Mouse (Mus musculus) brain, embryonic 18.5 days (tissue): ENCODE measurements around the gene Atp5g2.
A peak's percentile ranks its signal among the peaks of the same experiment; 100 is the strongest.

ENCODE experiments used
- DNase-seq: peaks from one replicate; pipeline ENCODE4 v3.0.0-alpha.2; 2012; ENCODE audit warnings: low read depth, low spot score

The Atp5g2 gene

DNA sequence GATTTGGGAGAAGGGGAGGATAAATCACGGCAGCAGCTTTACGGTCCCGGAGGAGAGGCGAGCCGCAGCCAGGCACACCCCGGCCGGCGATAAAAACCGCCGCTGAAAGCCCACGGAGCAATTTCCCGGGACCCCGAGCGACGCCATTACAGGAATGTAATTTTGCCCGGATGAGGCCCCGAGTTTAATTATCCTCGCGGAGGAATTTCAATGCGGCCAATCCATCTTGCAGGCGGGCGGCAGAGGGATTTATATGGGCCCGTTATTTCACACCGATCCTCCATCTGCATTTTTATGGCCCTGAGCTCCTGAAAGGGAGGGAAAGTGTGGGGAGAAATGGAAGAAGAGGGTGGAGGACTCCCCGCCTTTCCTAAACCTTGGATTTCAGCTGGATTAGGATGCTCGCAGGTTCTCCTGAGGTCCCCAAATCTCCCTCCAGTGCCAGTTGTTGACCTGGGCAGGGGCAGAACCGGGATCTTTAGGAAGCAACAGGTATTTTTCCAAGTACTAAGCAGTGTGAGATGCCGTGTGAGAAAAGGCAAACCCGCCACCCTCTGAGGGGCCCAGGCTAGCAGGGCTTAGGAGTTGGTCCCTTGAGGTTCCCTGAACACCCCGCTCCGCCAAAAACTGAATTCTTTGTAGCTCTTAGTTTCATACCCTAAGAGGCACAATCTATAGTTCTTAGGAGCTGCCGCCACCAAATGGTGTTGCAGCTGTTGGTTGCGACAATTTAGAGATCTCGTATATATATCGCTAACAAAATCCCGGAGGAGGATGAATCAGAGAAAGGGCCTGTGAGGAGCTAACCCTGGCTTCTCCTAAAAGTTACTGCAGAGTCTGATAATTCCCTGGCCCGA lies at the start of gene Atp5g2:
TSS of gene Atp5g2 (minus strand) at position 138 of the 857 bp plus-strand sequence.
- no peak for DNase-seq

GRCm38 (mm10) chr15:102721016-102721898 lies 49.1 kb upstream of the Atp5g2 start:
- DNase-seq = no peak

DNA sequence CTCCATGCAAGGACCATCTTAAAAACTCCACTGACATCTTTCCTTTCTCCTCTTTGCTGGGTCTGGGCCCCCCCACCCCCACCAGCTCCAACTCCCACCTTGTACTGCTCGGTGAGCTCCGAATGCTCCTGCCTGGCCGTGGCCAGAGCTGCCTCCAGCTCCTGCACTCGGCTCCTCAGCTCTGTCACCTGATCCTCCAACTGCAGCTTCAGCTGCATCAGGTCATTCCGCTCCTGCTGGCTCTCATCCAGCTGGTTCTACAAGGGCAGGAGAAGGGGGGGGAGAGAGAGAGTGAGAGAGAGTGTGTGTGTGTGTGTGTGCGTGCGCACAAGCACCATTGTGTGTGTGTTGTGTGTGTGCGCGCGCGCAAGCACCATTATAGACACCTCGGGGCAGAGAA lies 44.0 kb upstream of the Atp5g2 start:
- no peak for DNase-seq

DNA sequence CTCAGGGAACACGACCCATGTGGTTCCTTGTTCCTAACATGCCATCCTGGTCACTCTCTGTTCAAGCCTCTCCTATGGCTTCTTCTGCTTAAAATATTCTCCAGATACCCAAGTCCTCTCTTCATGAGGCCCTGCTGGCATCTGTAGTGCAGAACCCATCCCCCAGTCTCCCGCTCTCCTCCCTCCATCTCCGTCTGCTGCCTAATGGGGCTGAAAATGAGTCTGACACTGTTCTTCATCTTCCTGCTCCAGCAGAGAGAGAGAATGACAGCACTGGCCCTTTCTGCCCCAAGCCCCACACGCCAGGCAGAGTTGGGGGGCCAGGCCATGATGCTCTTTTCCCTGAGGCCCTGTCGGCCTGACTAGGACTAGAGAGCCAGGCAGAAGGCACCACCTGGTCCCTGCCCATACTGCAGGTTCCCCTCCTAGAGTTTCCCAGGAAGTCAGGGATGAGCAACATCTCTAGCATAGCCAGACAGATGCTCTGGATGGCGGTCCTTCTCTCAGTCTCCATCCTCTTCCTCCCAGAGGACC lies 35.7 kb upstream of the Atp5g2 start:
- no peak for DNase-seq

DNA sequence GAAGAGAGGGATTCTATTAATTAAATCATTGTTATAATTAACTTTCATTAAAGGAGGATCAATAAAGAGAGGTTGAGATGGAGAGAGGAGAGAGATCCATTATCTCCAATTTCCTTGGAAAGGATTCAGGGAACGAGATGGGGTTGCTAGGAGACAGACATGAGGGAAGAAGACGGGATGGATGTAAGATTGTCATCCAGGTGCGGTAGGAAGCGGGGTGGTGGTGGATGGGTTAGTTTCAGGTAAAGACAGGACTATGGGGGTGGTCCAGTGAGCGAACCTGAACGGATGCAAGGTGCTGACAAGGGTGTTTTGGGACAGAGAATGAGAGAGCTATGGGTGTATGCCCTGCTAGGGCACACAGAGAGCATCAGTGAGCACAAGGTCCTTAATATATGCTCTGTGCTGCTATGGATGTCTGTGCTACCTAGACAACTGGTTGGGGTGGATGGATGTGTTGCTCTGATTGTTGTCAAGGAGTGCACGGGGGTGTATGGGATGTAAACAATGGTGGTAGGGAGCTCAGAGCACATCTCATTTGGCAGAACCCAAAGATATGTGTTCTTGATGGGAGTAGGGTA lies 33.9 kb upstream of the Atp5g2 start:
- DNase-seq = no peak

DNA sequence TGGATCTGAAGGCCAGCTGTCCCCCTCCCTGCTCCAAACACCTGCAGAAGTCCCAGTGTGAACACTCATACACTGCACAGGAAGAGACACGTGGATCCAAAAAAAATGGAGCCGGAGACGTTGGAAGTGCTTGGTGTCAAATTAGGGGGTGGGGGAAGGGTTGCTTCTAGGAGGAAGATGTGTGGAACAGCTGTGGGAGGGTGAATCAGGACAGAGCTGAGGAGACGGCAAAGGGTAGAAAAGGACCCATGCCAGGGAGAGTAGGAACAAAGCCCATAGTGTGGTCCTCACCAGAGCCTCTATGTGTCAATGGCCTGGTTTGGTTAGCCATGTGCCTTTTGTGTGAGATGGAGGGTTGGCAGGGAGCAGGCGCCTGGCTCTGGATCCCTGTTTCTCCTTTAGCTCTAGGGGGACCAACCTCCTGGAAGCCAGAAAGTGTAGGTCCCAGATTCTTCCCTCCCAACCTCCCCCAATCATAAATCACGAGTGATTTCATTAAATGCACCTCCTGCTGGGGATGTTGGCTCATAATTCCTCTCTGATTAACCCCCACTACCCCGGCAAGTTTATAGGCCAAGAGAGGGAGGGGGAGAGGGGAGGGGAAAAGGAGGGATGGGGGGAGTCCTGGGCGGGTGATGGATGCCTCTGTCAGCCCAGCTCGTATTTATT lies 33.2 kb upstream of the Atp5g2 start:
- DNase-seq = no peak

GRCm38 (mm10) chr15:102704806-102705205 lies 32.7 kb upstream of the Atp5g2 start:
- no peak for DNase-seq

DNA sequence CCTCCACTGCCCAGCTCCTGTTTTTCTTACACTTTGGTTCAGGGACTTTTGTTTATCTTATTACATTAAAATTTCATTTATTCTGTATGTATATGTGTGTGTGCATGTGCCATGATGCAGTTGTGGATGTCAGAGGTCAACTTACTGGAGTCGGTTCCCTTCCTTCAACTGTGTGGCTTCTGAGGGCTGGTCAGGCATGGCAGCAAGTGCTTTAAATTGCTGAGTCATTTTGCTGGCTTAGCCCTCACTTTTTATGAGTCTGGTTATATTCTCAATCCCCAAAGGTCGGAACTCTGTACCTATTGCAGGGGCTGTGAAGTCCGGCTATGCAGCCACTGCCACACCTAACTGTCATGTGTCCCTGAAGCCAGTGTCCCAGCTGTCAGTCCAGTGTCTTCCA lies 30.8 kb upstream of the Atp5g2 start:
- DNase-seq = no peak

GRCm38 (mm10) chr15:102698193-102698592 lies 26.0 kb upstream of the Atp5g2 start:
- no peak for DNase-seq

DNA sequence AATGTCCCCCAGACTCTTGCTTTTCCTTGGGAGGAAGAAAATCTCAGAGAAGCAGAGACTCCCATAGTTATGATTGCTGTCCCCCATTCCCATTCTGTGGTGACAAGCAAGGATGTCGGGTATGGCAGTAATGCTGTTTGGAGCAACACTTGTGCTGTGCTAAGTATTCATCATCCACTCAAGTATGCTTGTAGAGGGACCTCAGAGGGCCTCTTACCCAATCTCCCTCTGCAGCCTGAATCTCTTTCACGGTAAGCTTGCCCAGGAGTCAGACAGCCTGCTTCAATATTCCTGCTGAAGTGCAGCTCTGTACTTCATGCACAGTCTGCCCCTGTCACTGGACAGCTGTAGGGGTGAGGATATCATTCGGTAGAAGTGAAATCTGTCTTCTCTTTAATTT lies 24.7 kb upstream of the Atp5g2 start:
- DNase-seq = no peak

DNA sequence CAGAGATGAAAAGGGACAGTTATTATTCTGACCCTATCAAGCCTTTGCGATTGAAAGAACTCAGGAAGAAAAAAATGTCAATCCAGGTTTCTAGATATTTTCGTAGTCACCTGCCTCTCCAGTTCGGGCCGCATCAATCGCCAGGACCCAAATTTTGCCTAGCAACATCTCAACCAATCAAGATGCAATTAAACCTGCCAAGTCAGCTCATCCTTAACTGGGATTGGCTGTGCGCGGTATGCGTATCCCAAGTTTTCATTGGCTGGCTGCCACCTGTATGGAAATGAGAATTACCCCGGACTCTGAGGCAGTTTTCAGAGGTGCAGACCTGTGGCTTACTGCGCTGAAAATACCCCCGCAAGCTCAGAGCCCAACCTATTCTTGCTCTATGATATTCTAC lies 21.4 kb upstream of the Atp5g2 start:
- DNase-seq = peak; percentile 87

DNA sequence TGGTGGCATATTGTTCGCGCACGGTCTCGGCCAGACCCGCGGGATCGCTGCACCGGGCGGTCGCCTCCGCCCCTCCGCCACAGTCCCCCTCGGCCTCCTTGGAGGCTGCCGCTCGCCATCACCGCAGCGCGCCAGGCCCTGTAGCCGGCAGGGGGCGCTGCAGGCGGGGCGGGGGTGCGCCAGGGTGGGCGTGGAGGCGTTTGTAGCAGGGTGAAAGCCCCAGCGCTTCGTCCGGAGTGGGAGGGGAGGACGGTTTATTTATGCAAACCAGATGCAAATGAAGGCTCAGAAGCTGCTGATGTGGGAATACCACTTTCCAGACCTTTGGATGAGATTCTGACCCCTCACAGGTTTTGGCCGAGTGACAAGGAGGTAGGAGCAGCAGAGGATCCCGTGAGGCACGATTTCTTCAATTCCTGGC lies 20.8 kb upstream of the Atp5g2 start:
- DNase-seq = no peak

DNA sequence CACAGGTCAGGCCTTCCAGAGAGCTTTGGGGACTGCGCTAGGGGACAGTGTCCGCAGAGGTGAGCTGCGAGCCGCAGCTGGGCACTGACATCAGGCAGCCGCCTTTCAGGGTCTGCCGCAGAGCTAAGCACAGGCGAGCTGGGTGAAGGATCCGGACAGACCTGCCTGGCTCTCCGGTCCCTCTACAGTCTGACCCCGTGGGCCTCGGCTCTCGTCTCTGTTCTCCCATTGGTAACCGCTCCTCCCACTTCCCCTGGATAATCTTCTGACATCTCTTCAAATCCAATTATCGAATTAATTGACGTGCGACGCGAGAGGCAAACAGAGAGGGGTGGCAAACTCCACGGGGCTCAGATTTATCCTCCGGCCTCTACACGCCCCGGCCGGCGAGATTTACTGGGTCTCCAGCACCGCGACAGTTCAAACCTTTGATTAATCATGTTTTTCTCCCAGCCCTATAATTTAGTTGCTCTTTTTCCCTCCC lies 20.2 kb upstream of the Atp5g2 start:
- no peak for DNase-seq

GRCm38 (mm10) chr15:102685791-102686190 lies 13.6 kb upstream of the Atp5g2 start:
- no peak for DNase-seq

DNA sequence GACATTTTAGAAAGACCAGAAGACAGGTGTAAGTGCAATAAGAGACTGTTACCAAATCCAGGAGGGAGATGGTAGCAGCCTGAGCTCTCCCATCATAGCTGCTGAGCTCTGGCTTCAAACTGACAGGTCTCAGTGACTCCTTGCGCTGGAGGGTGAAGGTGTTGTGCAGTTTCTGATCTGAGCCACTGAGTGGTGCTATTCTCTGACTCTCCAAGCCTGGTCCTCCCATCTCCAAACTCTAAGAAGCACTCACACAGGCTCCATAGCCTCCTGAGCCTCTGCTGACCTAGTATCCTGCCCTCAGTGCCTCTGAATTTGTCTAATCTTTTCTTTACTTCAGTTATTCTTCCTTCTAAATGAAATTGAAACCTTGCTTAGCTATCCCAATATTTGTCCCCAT lies 11.5 kb upstream of the Atp5g2 start:
- DNase-seq = no peak

DNA sequence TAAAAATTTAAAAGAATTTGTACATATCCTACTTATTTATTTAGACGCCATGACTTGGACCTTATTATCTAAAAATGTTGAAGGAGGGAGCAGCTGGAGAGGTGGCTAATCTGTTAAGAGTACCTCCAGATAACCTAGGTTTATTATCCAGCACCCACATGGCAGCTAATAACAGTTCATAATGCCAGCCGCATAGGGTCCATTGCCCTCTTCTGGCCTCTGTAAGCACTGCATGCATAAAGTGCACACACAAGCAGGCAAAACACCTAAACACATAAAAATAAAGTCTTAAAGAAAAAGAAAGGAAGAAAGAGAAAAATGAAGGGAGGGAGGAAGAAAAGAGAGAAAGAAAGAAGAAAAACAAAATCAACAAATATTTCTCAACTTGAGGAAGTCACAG lies 4.2 kb upstream of the Atp5g2 start:
- no peak for DNase-seq

- peak; percentile 81 for DNase-seq
These were observed 1.4 kb upstream of the Atp5g2 start for GRCm38 (mm10) chr15:102673548-102673947.

- no peak for DNase-seq
These were observed 384 bp downstream of the Atp5g2 start for GRCm38 (mm10) chr15:102671721-102672214.

DNA sequence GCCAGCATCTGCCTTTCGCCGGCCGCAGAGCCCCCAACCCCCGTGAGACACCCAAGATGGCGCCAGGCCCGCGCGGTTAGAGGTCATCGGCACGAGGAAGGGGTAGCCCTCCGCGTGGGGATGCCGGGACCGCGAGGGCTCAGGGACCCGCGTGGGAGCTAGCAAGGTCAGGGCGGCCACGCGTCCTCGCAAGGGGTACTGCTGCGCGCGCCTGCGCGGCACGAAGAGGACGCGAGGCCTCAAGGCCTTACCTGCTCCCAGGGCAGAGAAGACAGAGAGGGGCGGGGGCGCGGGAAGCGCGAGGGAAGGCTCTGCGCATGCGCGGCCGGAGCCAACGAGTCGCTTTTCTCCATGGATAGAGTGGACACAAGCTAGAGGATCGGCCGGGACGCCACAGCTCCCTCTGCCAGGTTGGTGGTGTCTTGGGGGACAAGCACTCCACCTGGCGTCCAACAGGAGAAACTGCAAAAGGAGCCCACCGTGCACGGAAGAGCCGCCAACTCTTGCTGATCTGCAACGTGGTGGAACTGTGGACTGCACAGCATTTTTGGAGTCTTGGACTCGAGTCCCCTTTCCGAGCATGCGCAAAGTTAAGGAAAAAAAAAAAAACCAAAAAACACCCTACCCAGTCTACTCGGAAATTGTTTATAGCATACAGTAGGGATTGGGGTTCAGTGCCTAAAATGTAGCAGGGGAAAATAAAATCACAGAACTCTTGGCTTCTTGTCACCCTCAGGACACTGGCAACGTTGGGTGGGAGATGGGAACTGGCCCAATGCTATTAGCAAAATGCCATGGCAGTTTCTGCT lies 1.2 kb downstream of the Atp5g2 start:
- DNase-seq = peak; percentile 97

GRCm38 (mm10) chr15:102670281-102670680 lies 1.9 kb downstream of the Atp5g2 start:
- DNase-seq = no peak
